Comparison of ENCODE assay signal across 27 mouse cellular contexts in the genomic region with DNA sequence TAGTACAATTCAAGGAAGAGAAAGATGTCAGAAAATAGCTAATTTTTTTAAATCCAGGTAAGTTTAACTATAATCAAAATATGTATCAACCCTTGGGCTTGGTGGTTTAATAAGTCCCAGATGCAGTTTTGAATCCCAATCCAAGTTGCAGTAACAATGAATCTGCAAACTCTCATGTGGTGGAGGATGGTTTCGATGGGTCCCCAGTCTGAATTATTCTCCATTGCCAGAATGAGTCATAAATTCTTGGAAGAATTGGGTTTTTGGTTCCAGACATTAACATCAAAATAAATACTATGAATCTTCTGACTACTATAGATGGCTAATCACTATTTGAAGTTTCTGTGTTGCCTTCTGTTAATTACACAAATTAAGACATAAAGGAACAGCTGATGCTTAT.
"Had no signal": no experiment of that assay in that cellular context is flagged by ENCODE, and none has a peak within 500 bp of the region (broad histone marks: within the 10 kb centered on the region; RNA-seq: fewer than 3 reads in every experiment).

No protein-coding gene starts in this region.

- H3K27me3 ChIP-seq: embryonic facial prominence, embryonic 12.5 days; embryonic facial prominence, embryonic 13.5 days; embryonic facial prominence, embryonic 15.5 days; forebrain, embryonic 12.5 days; forebrain, embryonic 13.5 days; forebrain, embryonic 15.5 days had no signal

- H3K9ac ChIP-seq: embryonic facial prominence, embryonic 12.5 days; embryonic facial prominence, embryonic 13.5 days; embryonic facial prominence, embryonic 15.5 days; forebrain, embryonic 12.5 days; forebrain, embryonic 13.5 days; forebrain, embryonic 15.5 days; forebrain, postnatal 0 days had no signal

- H3K4me3 ChIP-seq: embryonic facial prominence, embryonic 10.5 days; embryonic facial prominence, embryonic 12.5 days; embryonic facial prominence, embryonic 13.5 days; embryonic facial prominence, embryonic 15.5 days; erythroblast, embryonic 14.5 days; forebrain, embryonic 12.5 days; forebrain, embryonic 13.5 days; forebrain, embryonic 15.5 days; gastrocnemius, adult 2 months; heart, adult 2 months; heart, embryonic 10.5 days had no signal

- H3K4me1 ChIP-seq: heart, embryonic 10.5 days had no signal

- H3K27ac ChIP-seq: embryonic facial prominence, embryonic 10.5 days; embryonic facial prominence, embryonic 12.5 days; embryonic facial prominence, embryonic 13.5 days; embryonic facial prominence, embryonic 15.5 days; forebrain, embryonic 12.5 days; forebrain, embryonic 13.5 days; forebrain, embryonic 15.5 days; gastrocnemius, adult 2 months; heart, adult 2 months; heart, embryonic 10.5 days had no signal

- H3K36me3 ChIP-seq: embryonic facial prominence, embryonic 10.5 days; embryonic facial prominence, embryonic 12.5 days; embryonic facial prominence, embryonic 13.5 days; embryonic facial prominence, embryonic 15.5 days; forebrain, embryonic 12.5 days; forebrain, embryonic 15.5 days; heart, embryonic 10.5 days had no signal

- H3K4me2 ChIP-seq: embryonic facial prominence, embryonic 12.5 days; embryonic facial prominence, embryonic 13.5 days; embryonic facial prominence, embryonic 15.5 days; forebrain, embryonic 12.5 days; forebrain, embryonic 13.5 days; forebrain, embryonic 15.5 days; heart, embryonic 11.5 days had no signal

- ATAC-seq: forebrain, embryonic 13.5 days; forebrain, embryonic 15.5 days; forebrain, embryonic 16.5 days; forebrain, postnatal 0 days had no signal

- H3K9me3 ChIP-seq: embryonic facial prominence, embryonic 10.5 days; embryonic facial prominence, embryonic 12.5 days; embryonic facial prominence, embryonic 13.5 days; embryonic facial prominence, embryonic 15.5 days; forebrain, embryonic 12.5 days; forebrain, embryonic 13.5 days; forebrain, embryonic 15.5 days; heart, embryonic 10.5 days had no signal

- DNase-seq: cerebellum, adult 9-10 months; cerebellum, adult 9-11 months; cerebellum, postnatal 10 days; cerebellum, postnatal 14 days; cerebellum, postnatal 25 days; cerebellum, postnatal 36 days; embryo, embryonic 11 days; forebrain, postnatal 0 days; gastrocnemius, adult 2 months; gastrocnemius, postnatal 10 days; gastrocnemius, postnatal 14 days; gastrocnemius, postnatal 25 days; gastrocnemius, postnatal 36 days; heart, adult 11 months; heart, adult 18-20 months; heart, adult 2 months had no signal
